Mouse (Mus musculus) fat pad, adult 2 months (tissue): ENCODE measurements around the gene Ubxn11.

Source experiments
- DNase-seq: peaks from one replicate; pipeline ENCODE4 v3.0.0-alpha.2; 2011; ENCODE audit warnings: low read depth, low spot score; ENCODE audit errors: extremely low read depth

The Ubxn11 gene

GRCm38 (mm10) chr4:134101979-134102741 lies at the start of gene Ubxn11:
Ubxn11 (plus strand) TSS chr4:134102570.
- peak; percentile 28 for DNase-seq

GRCm38 (mm10) chr4:134053538-134053937 lies 48.8 kb upstream of the Ubxn11 start, which contains the start of gene Zfp683:
Zfp683 (plus strand) TSS chr4:134053838.
- no peak for DNase-seq

- DNase-seq, result no peak
These were observed 44.1 kb upstream of the Ubxn11 start for GRCm38 (mm10) chr4:134058166-134058715.

GRCm38 (mm10) chr4:134058908-134059307 lies 43.5 kb upstream of the Ubxn11 start:
- DNase-seq, result no peak

- DNase-seq, result no peak
These were observed 42.1 kb upstream of the Ubxn11 start, which contains the start of gene Crybg2 for GRCm38 (mm10) chr4:134060135-134060865. Crybg2 (plus strand) TSS chr4:134060815.

GRCm38 (mm10) chr4:134061166-134061830 lies 41.1 kb upstream of the Ubxn11 start:
- peak; percentile 97 for DNase-seq

GRCm38 (mm10) chr4:134061944-134062446 lies 40.4 kb upstream of the Ubxn11 start:
- DNase-seq, result peak; percentile 68

- no peak for DNase-seq
These were observed 39.8 kb upstream of the Ubxn11 start for GRCm38 (mm10) chr4:134062561-134062960.

GRCm38 (mm10) chr4:134065431-134066004 lies 36.9 kb upstream of the Ubxn11 start:
- DNase-seq, result no peak

- no peak for DNase-seq
These were observed 35.0 kb upstream of the Ubxn11 start for GRCm38 (mm10) chr4:134067383-134067782.

- DNase-seq, result no peak
These were observed 34.4 kb upstream of the Ubxn11 start for GRCm38 (mm10) chr4:134067833-134068544.

- DNase-seq, result no peak
These were observed 33.4 kb upstream of the Ubxn11 start for GRCm38 (mm10) chr4:134068793-134069580.

- peak; percentile 37 for DNase-seq
These were observed 23.7 kb upstream of the Ubxn11 start for GRCm38 (mm10) chr4:134078694-134079093.

GRCm38 (mm10) chr4:134080674-134081073 lies 21.7 kb upstream of the Ubxn11 start:
- no peak for DNase-seq

GRCm38 (mm10) chr4:134081730-134082386 lies 20.5 kb upstream of the Ubxn11 start:
- DNase-seq, result peak; percentile 64

GRCm38 (mm10) chr4:134082460-134082859 lies 19.9 kb upstream of the Ubxn11 start:
- DNase-seq, result no peak

- DNase-seq, result no peak
These were observed 17.4 kb upstream of the Ubxn11 start for GRCm38 (mm10) chr4:134084999-134085398.

- DNase-seq, result no peak
These were observed 15.0 kb upstream of the Ubxn11 start for GRCm38 (mm10) chr4:134087412-134087811.

- DNase-seq, result no peak
These were observed 13.3 kb upstream of the Ubxn11 start for GRCm38 (mm10) chr4:134089029-134089428.
